19 mouse cellular contexts compared by ENCODE assay signal in genomic region chr13:89197019-89197418, GRCm38 (mm10).
"Had no signal": no experiment of that assay in that cellular context is flagged by ENCODE, and none has a peak within 500 bp of the region (broad histone marks: within the 10 kb centered on the region; RNA-seq: fewer than 3 reads in every experiment).

No protein-coding gene starts in this region.

- DNase-seq: liver, embryonic 13.5 days; liver, postnatal 0 days; lung, adult 2 months; lung, postnatal 14 days; lung, postnatal 36 days; right cerebral cortex, adult 18-20 months; right cerebral cortex, postnatal 25 days; right cerebral cortex, postnatal 4 days; spleen, adult 18-20 months; thymus, adult 18-20 months; thymus, postnatal 14 days; thymus, postnatal 36 days had no signal

- H3K27ac ChIP-seq: liver, embryonic 13.5 days; liver, embryonic 15.5 days; lung, embryonic 15.5 days; macrophage; midbrain, embryonic 15.5 days had no signal

- H3K27me3 ChIP-seq: liver, embryonic 13.5 days; liver, embryonic 15.5 days; lung, embryonic 15.5 days; megakaryocyte, embryonic 14.5 days; midbrain, embryonic 15.5 days had no signal

- H3K9ac ChIP-seq: liver, embryonic 13.5 days; liver, embryonic 15.5 days; liver, postnatal 0 days; lung, embryonic 15.5 days; midbrain, embryonic 15.5 days had no signal

- H3K4me2 ChIP-seq: liver, embryonic 11.5 days; liver, embryonic 13.5 days; liver, embryonic 15.5 days; lung, embryonic 15.5 days; midbrain, embryonic 15.5 days had no signal

- H3K4me1 ChIP-seq: liver, embryonic 13.5 days; liver, embryonic 15.5 days; lung, embryonic 15.5 days; megakaryocyte, embryonic 14.5 days; midbrain, embryonic 15.5 days had no signal

- H3K4me3 ChIP-seq: liver, embryonic 13.5 days; liver, embryonic 15.5 days; lung, embryonic 15.5 days; megakaryocyte, embryonic 14.5 days; midbrain, embryonic 15.5 days had no signal

- ATAC-seq: liver, postnatal 0 days; lung, postnatal 0 days; midbrain, embryonic 15.5 days had no signal

- H3K36me3 ChIP-seq: liver, embryonic 13.5 days; liver, embryonic 15.5 days; lung, embryonic 15.5 days; midbrain, embryonic 15.5 days had no signal

- H3K9me3 ChIP-seq: liver, embryonic 13.5 days; liver, embryonic 15.5 days; lung, embryonic 15.5 days; megakaryocyte, embryonic 14.5 days; midbrain, embryonic 15.5 days had no signal
